Mouse (Mus musculus): ENCODE measurements at regions not wholly inside any gene's neighbourhood (a gene's known extent, or its start where the extent isn't known, plus 50 kb on each side); places are given as distances from the start of the nearest gene placed in this dataset.

DNA sequence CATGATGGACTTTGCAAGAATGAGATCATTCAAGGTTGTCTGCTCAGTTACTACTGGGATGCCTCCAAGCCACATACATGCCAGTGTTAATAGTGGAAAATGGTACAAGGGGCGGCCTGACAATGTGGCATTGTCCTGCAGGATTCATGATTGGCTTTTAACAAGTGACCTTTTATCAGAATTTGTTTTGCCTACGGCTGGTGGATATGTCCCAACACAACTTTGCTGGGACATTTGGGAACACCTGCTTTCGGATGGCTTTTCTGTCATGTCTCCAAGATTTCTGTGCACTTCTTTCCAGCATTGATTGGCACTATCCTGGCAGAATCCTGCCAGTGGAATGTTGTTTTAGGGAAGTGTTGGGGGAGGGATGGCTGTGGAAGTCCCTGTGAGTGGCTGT lies 384.4 kb downstream of the Hs3st3b1 start:
- Histone ChIP-seq H3K27ac (ENCODE audit: insufficient read depth, low read depth, low read length) (no peak overlapping the region), H3K4me3 (ENCODE audit: insufficient read depth, low read depth, low read length) (no peak overlapping the region), H3K4me1 (ENCODE audit: control insufficient read depth, insufficient read depth, low read length) (no peaks in the 10 kb centered on the region)
- 90% methylated on average over 3 of the region's 3 CpGs for WGBS
- TF ChIP-seq POLR2A (IDR thresholded peaks at IDR 0.05; ENCODE audit: insufficient read depth, low read depth, low read length) = no peak
- TF ChIP-seq CTCF (IDR thresholded peaks at IDR 0.05; ENCODE audit: insufficient read depth, low read depth, low read length) = no peak

DNA sequence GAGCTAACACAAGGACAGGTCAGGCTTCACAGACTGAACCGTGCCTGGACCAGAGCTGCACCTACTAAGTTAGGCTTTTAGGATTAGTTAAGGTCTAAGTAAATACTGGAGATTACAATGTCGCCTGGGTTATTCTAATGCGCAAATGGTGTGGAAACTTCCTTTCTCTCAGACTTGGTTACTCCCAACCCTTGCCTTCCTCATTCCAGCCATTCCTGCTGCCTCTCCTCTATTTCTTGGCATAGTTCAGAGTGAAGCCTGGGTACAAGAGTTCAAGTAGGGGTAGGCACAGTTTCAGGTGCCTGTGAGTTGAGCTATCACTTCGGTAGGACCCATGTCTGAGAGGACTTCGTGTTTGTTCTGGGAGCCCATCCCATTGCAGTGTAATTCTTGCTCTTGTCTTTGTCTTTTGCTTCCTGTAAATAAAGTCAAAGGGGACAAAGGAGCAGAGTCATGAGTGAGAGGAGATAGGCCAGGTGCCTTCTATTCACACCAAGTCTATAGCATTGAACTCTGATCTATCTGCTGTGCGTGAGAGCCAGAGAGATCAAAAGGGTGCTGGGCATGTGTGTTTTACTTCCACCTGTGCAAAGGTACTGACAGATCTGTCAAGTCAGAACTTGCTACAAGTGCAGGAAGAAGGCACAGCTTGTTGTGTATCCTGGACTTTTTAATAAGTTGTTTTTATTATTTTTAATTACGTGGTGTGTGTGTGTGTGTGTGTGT lies 378.0 kb downstream of the Hs3st3b1 start:
- no peak overlapping the region for H3K27ac ChIP-seq (ENCODE audit: insufficient read depth, low read depth, low read length)
- 91% methylated on average over 7 of the region's 7 CpGs for WGBS
- no peak for TF ChIP-seq POLR2A (IDR thresholded peaks at IDR 0.05; ENCODE audit: insufficient read depth, low read depth, low read length)
- no peak for TF ChIP-seq CTCF (IDR thresholded peaks at IDR 0.05; ENCODE audit: insufficient read depth, low read depth, low read length)
- peaks cover 8% of the 10 kb centered on the region for H3K4me1 ChIP-seq (ENCODE audit: control insufficient read depth, insufficient read depth, low read length)
- H3K4me3 ChIP-seq (ENCODE audit: insufficient read depth, low read depth, low read length) = no peak overlapping the region

DNA sequence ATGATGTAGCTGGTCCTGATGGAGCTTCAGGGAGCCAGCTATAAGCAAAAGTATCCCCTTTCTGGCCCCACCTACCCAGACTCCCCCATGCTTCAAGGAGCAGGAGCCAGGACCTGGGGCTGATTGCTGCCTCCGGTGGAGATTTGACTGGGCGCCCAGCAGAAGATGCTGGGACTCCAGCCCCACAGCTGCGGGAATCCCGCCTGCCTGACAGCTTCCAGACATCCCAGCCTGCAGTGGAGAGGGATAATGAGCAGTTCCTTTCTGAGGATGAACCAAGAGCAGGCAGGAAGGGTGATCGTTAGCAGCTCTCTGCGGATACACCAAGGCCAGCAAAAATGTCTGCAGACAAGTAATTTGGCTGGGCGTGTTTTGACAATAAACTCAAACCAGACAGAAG lies 376.6 kb downstream of the Hs3st3b1 start:
- Histone ChIP-seq H3K27ac (ENCODE audit: insufficient read depth, low read depth, low read length) (no peak overlapping the region), H3K4me1 (ENCODE audit: control insufficient read depth, insufficient read depth, low read length) (peaks cover 8% of the 10 kb centered on the region), H3K4me3 (ENCODE audit: insufficient read depth, low read depth, low read length) (no peak overlapping the region)
- WGBS = 13% methylated on average over 7 of the region's 7 CpGs
- TF ChIP-seq CTCF (IDR thresholded peaks at IDR 0.05; ENCODE audit: insufficient read depth, low read depth, low read length) (no peak), POLR2A (IDR thresholded peaks at IDR 0.05; ENCODE audit: insufficient read depth, low read depth, low read length) (no peak)

DNA sequence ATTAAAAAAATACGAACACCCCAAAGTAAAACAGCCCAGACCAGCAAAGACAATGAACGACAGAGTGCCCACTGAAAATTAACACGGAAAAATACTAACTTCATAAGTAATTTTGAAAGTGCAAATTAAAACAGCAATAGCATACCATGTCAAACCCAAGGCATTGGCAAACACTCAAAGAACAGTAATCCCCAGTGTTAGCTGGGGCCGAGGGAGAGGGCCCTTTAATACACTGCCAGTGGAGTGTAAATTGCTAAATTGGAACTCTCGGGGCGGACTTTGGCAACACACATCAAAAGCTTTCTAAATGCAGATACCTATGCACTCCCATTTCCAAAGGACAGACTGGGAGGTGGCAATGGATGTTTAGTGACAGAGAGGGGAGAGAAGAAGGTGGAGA lies 361.6 kb downstream of the Hs3st3b1 start:
- no peak overlapping the region for H3K4me3 ChIP-seq (ENCODE audit: insufficient read depth, low read depth, low read length)
- 61% methylated on average over 6 of the region's 6 CpGs for WGBS
- TF ChIP-seq CTCF (IDR thresholded peaks at IDR 0.05; ENCODE audit: insufficient read depth, low read depth, low read length) (no peak), POLR2A (IDR thresholded peaks at IDR 0.05; ENCODE audit: insufficient read depth, low read depth, low read length) (no peak)
- no peaks in the 10 kb centered on the region for H3K4me1 ChIP-seq (ENCODE audit: control insufficient read depth, insufficient read depth, low read length)
- H3K27ac ChIP-seq (ENCODE audit: insufficient read depth, low read depth, low read length) = no peak overlapping the region

DNA sequence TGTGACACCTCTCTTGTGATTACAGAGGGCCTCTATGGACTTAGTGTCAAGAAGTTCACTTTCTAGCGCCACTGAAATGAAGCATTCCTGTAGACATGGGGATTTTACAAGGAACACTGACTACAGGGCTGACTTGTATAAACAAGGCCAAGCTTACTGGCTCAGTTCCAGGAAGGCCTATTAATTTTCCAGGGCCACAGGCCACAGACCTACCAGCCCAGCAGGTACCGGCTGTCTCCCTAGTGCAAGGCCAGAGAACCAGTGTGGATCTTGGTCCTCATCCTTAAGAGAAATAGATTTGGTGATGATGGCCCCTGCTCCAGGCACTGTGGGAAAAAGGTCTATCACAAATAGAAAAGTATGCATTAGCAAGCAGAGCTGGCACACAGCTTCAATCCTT lies 359.4 kb downstream of the Hs3st3b1 start:
- no peak overlapping the region for H3K27ac ChIP-seq (ENCODE audit: insufficient read depth, low read depth, low read length)
- H3K4me1 ChIP-seq (ENCODE audit: control insufficient read depth, insufficient read depth, low read length) = no peaks in the 10 kb centered on the region
- TF ChIP-seq CTCF (IDR thresholded peaks at IDR 0.05; ENCODE audit: insufficient read depth, low read depth, low read length) (no peak), POLR2A (IDR thresholded peaks at IDR 0.05; ENCODE audit: insufficient read depth, low read depth, low read length) (no peak)
- H3K4me3 ChIP-seq (ENCODE audit: insufficient read depth, low read depth, low read length) = no peak overlapping the region
- 92% methylated on average over 2 of the region's 2 CpGs for WGBS

DNA sequence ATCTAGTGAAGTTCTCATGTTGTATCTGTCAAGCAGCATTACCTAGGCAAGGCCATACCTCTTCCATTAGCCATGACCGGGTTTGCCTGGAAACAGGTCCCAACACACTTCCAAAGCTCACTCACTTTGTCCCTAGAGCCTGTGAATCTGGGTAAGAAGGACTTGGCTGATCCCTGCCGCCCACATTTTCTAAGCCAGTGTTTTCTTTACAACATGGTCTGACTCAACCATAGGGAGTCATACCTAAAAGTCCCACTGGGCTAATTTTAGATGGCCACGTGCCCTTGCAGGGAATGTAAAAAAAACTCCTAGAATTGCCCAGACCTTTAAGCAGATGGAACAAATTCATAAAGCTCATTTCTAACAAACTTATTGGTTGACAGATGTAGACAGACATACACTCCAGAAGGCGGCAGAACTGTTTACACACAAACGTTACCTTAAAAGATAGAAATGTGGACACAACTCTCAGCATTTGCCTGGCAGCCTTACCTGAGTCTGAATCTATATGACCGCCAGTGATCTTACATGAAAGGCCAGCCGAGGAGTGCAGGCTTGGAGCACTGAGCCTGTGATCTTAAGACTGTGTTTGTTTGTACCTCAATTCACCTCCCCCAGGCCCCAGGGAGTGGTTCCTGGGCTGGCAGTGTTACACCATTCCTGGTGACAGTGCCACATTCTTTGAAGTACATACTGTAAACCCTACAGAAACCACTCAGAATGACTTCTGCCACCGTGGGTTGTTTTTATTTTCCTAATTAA lies 356.4 kb downstream of the Hs3st3b1 start:
- TF ChIP-seq CTCF (IDR thresholded peaks at IDR 0.05; ENCODE audit: insufficient read depth, low read depth, low read length) = no peak
- TF ChIP-seq POLR2A (IDR thresholded peaks at IDR 0.05; ENCODE audit: insufficient read depth, low read depth, low read length) = no peak
- Histone ChIP-seq H3K4me3 (ENCODE audit: insufficient read depth, low read depth, low read length) (no peak overlapping the region), H3K27ac (ENCODE audit: insufficient read depth, low read depth, low read length) (no peak overlapping the region), H3K4me1 (ENCODE audit: control insufficient read depth, insufficient read depth, low read length) (no peaks in the 10 kb centered on the region)
- 79% methylated on average over 8 of the region's 8 CpGs for WGBS

DNA sequence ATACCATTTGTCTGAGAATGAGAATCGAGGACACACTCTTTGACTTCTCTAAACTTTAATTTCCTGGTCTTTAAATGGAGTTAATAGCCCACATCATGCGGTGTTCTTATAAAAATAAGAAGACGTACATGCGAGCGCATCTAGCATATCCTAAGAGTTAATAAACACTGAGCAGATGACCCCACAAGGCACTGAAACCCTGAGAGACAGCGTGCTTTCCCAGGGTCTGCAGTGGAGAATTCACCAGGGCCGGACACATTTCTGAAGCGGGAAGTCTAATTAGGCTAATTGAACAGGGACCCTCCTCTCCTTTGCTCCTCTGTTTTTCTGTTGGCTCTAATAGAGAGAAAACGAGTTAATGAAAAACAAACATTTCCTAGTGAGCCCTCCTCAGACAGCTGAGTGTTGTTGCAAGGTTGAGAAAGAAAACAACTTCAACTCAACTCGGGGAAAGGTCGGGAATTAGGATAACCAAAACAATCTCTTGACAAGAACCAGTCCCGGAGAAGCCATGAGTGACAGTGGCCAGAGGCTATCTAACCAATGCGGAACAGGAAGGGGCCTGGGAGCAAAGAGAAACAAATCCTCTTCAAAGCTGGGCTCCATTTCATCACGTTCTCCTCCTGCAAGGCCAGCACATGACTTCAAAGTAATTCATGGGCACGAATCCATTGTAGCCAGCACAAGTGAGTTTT lies 352.2 kb downstream of the Hs3st3b1 start:
- no peaks in the 10 kb centered on the region for H3K4me1 ChIP-seq (ENCODE audit: control insufficient read depth, insufficient read depth, low read length)
- no peak overlapping the region for H3K4me3 ChIP-seq (ENCODE audit: insufficient read depth, low read depth, low read length)
- H3K27ac ChIP-seq (ENCODE audit: insufficient read depth, low read depth, low read length) = no peak overlapping the region
- TF ChIP-seq CTCF (IDR thresholded peaks at IDR 0.05; ENCODE audit: insufficient read depth, low read depth, low read length) = no peak
- no peak for TF ChIP-seq POLR2A (IDR thresholded peaks at IDR 0.05; ENCODE audit: insufficient read depth, low read depth, low read length)
- WGBS = 67% methylated on average over 15 of the region's 15 CpGs

DNA sequence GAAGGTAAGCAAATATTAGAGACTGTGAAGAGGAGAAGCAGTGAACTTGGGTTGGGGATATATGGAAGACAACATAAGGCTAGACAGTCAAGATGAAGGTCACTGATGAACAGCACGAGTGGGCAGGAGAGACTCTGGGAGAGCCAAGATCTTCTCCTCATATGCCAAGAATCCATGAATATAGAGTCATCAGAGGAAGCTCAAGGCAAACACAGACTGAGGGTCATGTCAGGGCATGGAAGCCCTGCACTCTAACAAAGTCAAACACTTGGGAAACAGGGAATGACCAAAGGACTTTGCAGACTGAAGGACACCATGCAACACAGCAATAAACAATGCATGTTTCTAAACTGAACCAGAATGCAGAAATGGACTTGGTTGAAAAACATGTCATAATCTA lies 351.4 kb downstream of the Hs3st3b1 start:
- H3K4me3 ChIP-seq (ENCODE audit: insufficient read depth, low read depth, low read length) = no peak overlapping the region
- TF ChIP-seq CTCF (IDR thresholded peaks at IDR 0.05; ENCODE audit: insufficient read depth, low read depth, low read length) (no peak), POLR2A (IDR thresholded peaks at IDR 0.05; ENCODE audit: insufficient read depth, low read depth, low read length) (no peak)
- 83% methylated on average over 1 of the region's 1 CpGs for WGBS
- H3K4me1 ChIP-seq (ENCODE audit: control insufficient read depth, insufficient read depth, low read length) = no peaks in the 10 kb centered on the region
- no peak overlapping the region for H3K27ac ChIP-seq (ENCODE audit: insufficient read depth, low read depth, low read length)

DNA sequence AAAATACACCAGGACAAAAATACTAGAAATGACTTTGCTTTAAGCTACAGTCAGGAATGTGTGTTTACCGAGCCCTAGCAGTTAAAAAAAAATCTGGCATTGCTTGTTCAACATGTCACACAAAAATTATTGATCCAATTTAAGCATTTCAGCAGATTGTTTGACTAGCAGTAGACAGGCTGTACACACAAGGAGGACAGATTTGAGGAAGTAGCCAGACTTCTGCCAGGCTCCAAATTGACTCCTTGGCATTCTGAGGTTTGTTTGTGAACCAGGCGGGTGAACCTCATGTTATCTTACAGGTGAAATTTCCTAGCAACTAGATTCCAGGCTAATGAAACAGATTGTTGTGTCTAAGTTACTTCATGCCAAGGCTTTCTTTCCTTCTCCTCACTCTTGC lies 348.8 kb downstream of the Hs3st3b1 start:
- no peak overlapping the region for H3K4me3 ChIP-seq (ENCODE audit: insufficient read depth, low read depth, low read length)
- no peak overlapping the region for H3K27ac ChIP-seq (ENCODE audit: insufficient read depth, low read depth, low read length)
- TF ChIP-seq POLR2A (IDR thresholded peaks at IDR 0.05; ENCODE audit: insufficient read depth, low read depth, low read length) (no peak), CTCF (IDR thresholded peaks at IDR 0.05; ENCODE audit: insufficient read depth, low read depth, low read length) (no peak)
- 84% methylated on average over 2 of the region's 2 CpGs for WGBS
- H3K4me1 ChIP-seq (ENCODE audit: control insufficient read depth, insufficient read depth, low read length) = no peaks in the 10 kb centered on the region

All from olfactory bulb, adult 2 months (tissue).